Mouse (Mus musculus) MEL (cell line): ENCODE measurements around the gene Cpne9.
A peak's percentile ranks its signal among the peaks of the same experiment; 100 is the strongest.

Source experiments
- CHD2 ChIP-seq: IDR thresholded peaks from 2 replicates; pipeline ENCODE4 v1.6.1; 2011; ENCODE audit warnings: low read length, improper control_type of control experiment
- CTCF ChIP-seq, 3 experiments: IDR thresholded peaks in 2 of 3; conservative IDR thresholded peaks in 1 of 3; 2 replicates each; pipeline ENCODE4 v1.5.1; 2011 to 2012; ENCODE audit warnings: low read length in 3 of 3, low read depth in 2 of 3, mild to moderate bottlenecking in 2 of 3, improper control_type of control experiment in 1 of 3, inconsistent platforms in 1 of 3, mixed read lengths in 1 of 3, moderate library complexity in 1 of 3; ENCODE audit not compliant: control insufficient read depth in 1 of 3, insufficient read depth in 1 of 3, poor library complexity in 1 of 3, severe bottlenecking in 1 of 3
- EP300 ChIP-seq, 2 experiments: IDR thresholded peaks; 2 replicates each; pipeline ENCODE4 v1.6.1; 2011; ENCODE audit warnings: improper control_type of control experiment in 2 of 2, low read length in 2 of 2, low read depth in 1 of 2, mild to moderate bottlenecking in 1 of 2
- ETS1 ChIP-seq: IDR thresholded peaks from 2 replicates; pipeline ENCODE4 v1.6.1; 2012; ENCODE audit warnings: low read depth, mild to moderate bottlenecking, inconsistent platforms, low read length, improper control_type of control experiment, moderate library complexity
- MAZ ChIP-seq: IDR thresholded peaks from 2 replicates; pipeline ENCODE4 v1.6.1; 2012; ENCODE audit warnings: low read depth, mild to moderate bottlenecking, inconsistent platforms, low read length, improper control_type of control experiment
- MYC ChIP-seq: IDR thresholded peaks from 2 replicates; pipeline ENCODE4 v1.6.1; 2011; ENCODE audit warnings: low read depth, mild to moderate bottlenecking, low read length, improper control_type of control experiment, moderate library complexity
- RAD21 ChIP-seq: IDR thresholded peaks from 2 replicates; pipeline ENCODE4 v1.6.1; 2011; ENCODE audit warnings: mild to moderate bottlenecking, low read depth, low read length, improper control_type of control experiment
- SIN3A ChIP-seq: IDR thresholded peaks from 2 replicates; pipeline ENCODE4 v1.6.1; 2012; ENCODE audit warnings: low read length, improper control_type of control experiment, inconsistent platforms
- USF1 ChIP-seq: IDR thresholded peaks from 2 replicates; pipeline ENCODE4 v1.6.1; 2014; ENCODE audit warnings: low read depth, mild to moderate bottlenecking, inconsistent platforms, low read length, improper control_type of control experiment, moderate library complexity
- USF2 ChIP-seq, 2 experiments: IDR thresholded peaks; 2 replicates each; pipeline ENCODE4 v1.6.1; 2011 to 2012; ENCODE audit warnings: improper control_type of control experiment in 2 of 2, low read length in 2 of 2, borderline replicate concordance in 1 of 2, inconsistent platforms in 1 of 2, low read depth in 1 of 2, mild to moderate bottlenecking in 1 of 2; ENCODE audit not compliant: insufficient read depth in 1 of 2
- ZC3H11A ChIP-seq: IDR thresholded peaks from 2 replicates; pipeline ENCODE4 v1.6.1; 2012; ENCODE audit warnings: low read depth, mild to moderate bottlenecking, inconsistent platforms, low read length, improper control_type of control experiment

DNA sequence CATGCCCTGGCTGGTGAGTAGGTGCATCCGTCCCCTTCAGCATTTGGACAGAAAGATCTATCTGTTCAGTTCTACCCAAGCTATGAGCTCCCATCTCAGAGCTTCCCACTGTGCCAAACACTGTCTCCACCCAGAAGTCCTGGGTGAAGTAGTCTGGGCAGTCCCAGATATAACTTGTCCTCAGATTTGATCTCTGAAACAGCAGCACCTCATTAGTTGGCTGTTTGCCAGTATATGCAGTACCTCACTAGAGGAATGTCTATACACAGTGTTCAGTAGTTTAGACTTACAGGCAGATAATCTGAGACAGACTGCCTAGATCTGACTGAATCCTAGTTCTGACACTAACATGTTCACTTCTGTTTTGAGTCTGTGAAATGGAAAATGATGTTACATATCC, 47.3 kb downstream of the Cpne9 start:
- TF ChIP-seq CTCF (IDR thresholded peaks at IDR 0.05 in 2 of 3, conservative IDR thresholded peaks at IDR 0.05 in 1 of 3; ENCODE audit: control insufficient read depth in 1 of 3, insufficient read depth in 1 of 3, low read depth in 2 of 3, low read length in 3 of 3, poor library complexity in 1 of 3, severe bottlenecking in 1 of 3) (no peak), USF1 (no peak), RAD21 (no peak), MAZ (no peak), ZC3H11A (no peak), CHD2 (no peak), ETS1 (0 out of 2 replicates have a peak, but pooled peaks have one; percentile 7), SIN3A (no peak), USF2 (IDR thresholded peaks at IDR 0.05; ENCODE audit: borderline replicate concordance in 1 of 2, insufficient read depth in 1 of 2, low read depth in 1 of 2, low read length in 2 of 2) (no peak), MYC (no peak), EP300 (IDR thresholded peaks at IDR 0.05; ENCODE audit: low read depth in 1 of 2, low read length in 2 of 2) (peak; percentile 17 to 55; a peak in 2 of 4 replicates)
